Mouse (Mus musculus) telencephalon, adult 2 months (tissue): ENCODE measurements at regions not wholly inside any gene's neighbourhood (a gene's known extent, or its start where the extent isn't known, plus 50 kb on each side); places are given as distances from the start of the nearest gene placed in this dataset.

Experiments
- DNase-seq: peaks from one replicate; pipeline ENCODE4 v3.0.0-alpha.2; 2011; ENCODE audit warnings: low read depth, low spot score

GRCm38 (mm10) chr3:141051685-141052084 is 160.5 kb downstream of the Pdha2 start:
- peak; percentile 45 for DNase-seq

- no peak for DNase-seq
Measured at GRCm38 (mm10) chr3:141014262-141014547, 197.9 kb downstream of the Pdha2 start.

GRCm38 (mm10) chr3:141013521-141014261 is 198.5 kb downstream of the Pdha2 start:
- no peak for DNase-seq

GRCm38 (mm10) chr3:141012976-141013375 is 199.2 kb downstream of the Pdha2 start:
- DNase-seq, result no peak

- no peak for DNase-seq
Measured at GRCm38 (mm10) chr3:141008792-141009191, 203.4 kb downstream of the Pdha2 start.

GRCm38 (mm10) chr3:141005885-141006284 is 206.3 kb downstream of the Pdha2 start:
- no peak for DNase-seq

- DNase-seq, result no peak
Measured at GRCm38 (mm10) chr3:141003561-141003960, 208.6 kb downstream of the Pdha2 start.

GRCm38 (mm10) chr3:140988247-140988646 is 223.9 kb downstream of the Pdha2 start:
- DNase-seq, result no peak

GRCm38 (mm10) chr3:140973519-140973918 is 238.6 kb downstream of the Pdha2 start:
- no peak for DNase-seq

- no peak for DNase-seq
Measured at GRCm38 (mm10) chr3:140969892-140970880, 242.0 kb downstream of the Pdha2 start.

- DNase-seq, result no peak
Measured at GRCm38 (mm10) chr3:140968556-140968955, 243.6 kb downstream of the Pdha2 start.

- no peak for DNase-seq
Measured at GRCm38 (mm10) chr3:140957666-140958065, 254.5 kb downstream of the Pdha2 start.

GRCm38 (mm10) chr3:140952111-140952800 is 259.9 kb downstream of the Pdha2 start:
- DNase-seq, result no peak

GRCm38 (mm10) chr3:140951024-140951423 is 261.1 kb downstream of the Pdha2 start:
- DNase-seq, result no peak

GRCm38 (mm10) chr3:140949880-140950662 is 262.1 kb downstream of the Pdha2 start:
- no peak for DNase-seq

- no peak for DNase-seq
Measured at GRCm38 (mm10) chr3:140942450-140942849, 269.7 kb downstream of the Pdha2 start.

GRCm38 (mm10) chr3:140941898-140942297 is 270.3 kb downstream of the Pdha2 start:
- no peak for DNase-seq

GRCm38 (mm10) chr3:140941316-140941715 is 270.8 kb downstream of the Pdha2 start:
- DNase-seq, result no peak

GRCm38 (mm10) chr3:140933156-140933555 is 279.0 kb downstream of the Pdha2 start:
- DNase-seq, result no peak

GRCm38 (mm10) chr3:140926689-140927088 is 285.5 kb downstream of the Pdha2 start:
- no peak for DNase-seq

- no peak for DNase-seq
Measured at GRCm38 (mm10) chr3:140876201-140876895, 335.8 kb downstream of the Pdha2 start.
